Mouse (Mus musculus): ENCODE data around the gene Creb3l2.
"Not testable (repeated sequence)": the region's sequence is repeated elsewhere in the genome, so short reads cannot be mapped to it uniquely, and the experiment has no call there.

Gene Creb3l2

GRCm38 (mm10) chr6:37409829-37410228, 32.1 kb downstream of the Creb3l2 start:
- no peak for DNase-seq (ENCODE audit: low spot score)

DNA sequence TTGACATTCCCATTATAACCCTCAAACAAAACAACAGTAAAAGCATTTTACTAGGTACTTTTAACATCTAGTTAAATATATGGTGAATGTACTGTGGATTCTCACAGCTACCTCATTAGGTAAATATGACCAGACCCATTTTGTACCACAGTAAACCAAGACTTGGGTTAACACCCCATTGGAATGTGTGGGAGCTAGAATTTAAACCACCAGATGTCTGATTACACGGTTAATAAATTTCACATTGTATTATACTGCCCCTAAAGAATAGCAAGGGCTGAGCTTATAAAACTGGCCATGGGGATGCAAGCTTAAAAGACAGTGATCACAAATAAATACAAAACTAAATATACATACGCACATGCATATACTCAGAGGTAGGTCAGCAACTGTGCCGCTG, 34.1 kb downstream of the Creb3l2 start:
- no peak for DNase-seq (ENCODE audit: low spot score)

GRCm38 (mm10) chr6:37406903-37407302, 35.0 kb downstream of the Creb3l2 start:
- no peak for DNase-seq (ENCODE audit: low spot score)

- DNase-seq (ENCODE audit: low spot score): no peak
These were observed 35.9 kb downstream of the Creb3l2 start for GRCm38 (mm10) chr6:37406018-37406417.

DNA sequence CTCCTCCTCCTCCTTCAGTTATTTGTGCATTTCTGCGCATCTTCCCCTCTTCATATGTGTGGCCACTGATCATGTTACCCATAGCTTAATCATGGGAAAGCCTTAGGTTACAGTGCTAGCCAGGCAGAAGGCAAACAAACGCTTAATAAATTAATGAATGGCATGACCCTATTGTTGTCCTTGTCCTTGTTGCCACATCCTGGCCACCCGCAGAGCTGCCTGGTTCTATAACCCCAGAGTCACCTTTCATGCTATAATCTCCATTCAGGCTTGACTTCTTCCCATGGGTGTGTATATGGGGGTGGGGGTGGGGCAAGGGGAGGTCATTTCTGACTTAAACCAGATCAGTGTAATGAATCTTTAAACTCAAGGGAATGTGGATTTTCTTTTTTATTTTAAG, 37.6 kb downstream of the Creb3l2 start:
- DNase-seq (ENCODE audit: low spot score): no peak

DNA sequence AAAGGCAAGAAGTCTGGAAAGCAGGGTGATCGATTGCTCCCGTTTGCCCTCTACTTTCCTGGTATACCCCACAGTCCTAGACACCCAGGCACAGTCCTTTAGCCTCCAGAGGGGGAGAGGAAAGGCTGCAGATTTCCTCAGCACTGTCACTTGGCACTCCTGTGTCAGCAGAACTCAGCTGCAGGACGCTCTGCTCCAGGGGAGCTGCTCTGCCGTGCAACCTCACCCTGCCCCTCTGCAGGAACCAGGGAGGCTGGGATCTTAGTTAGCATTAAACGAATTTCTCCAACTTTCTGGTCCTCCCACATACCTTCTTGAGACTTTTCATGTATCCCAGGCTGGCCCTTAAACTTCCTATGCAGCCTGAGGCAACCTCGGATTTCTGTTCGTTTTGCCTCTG, 40.0 kb downstream of the Creb3l2 start:
- DNase-seq (ENCODE audit: low spot score): no peak

DNA sequence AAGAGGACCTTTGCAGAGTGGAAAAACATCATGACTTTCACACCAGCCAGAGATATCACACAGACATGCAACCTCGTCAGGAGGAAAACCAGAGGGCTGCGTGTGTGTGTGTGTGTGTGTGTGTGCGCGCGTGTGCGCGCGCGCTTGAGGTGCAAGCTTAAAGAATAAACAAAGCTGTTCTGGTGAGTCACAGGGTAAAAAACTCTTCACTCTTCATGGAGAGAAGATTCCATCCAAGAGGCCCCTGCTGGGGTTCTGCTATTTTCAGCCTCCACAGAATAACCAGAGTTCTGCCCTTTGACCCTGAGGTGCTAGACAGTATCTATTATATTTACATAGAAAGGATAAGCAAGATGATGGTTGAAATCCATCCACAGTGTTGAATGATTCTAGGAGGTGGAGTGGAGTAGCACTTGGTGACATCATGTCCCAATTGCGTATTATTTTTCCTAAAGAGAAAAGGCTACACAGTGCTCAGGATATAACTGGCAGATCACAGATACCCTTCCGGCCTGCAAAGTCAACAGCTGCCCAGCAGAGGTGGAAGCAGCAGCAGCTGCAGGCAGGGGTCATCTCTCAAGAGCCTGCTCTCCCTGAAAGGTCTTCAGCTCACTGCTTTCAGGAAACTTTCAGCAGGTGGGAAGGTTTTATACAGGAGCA, 41.0 kb downstream of the Creb3l2 start:
- no peak for DNase-seq (ENCODE audit: low spot score)

DNA sequence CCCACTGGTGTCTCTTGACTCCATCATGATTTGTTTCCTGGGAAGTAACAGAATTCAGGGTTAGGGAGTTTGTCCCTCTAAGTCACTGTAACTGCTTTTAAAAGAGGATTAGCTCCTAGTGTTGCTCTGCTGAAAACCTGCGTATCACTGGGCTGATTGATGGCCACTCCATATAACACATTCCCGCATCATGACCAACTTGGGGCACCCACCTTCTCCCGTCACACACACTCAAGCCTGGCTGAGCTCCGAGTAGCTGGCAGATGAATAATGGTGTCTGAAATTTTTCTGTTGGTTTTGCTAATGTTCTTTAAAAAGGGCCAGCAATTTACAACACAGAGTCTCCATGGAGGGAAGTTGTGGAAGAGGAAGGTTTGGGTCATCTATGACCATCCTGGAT, 41.8 kb downstream of the Creb3l2 start:
- no peak for DNase-seq (ENCODE audit: low spot score)

DNA sequence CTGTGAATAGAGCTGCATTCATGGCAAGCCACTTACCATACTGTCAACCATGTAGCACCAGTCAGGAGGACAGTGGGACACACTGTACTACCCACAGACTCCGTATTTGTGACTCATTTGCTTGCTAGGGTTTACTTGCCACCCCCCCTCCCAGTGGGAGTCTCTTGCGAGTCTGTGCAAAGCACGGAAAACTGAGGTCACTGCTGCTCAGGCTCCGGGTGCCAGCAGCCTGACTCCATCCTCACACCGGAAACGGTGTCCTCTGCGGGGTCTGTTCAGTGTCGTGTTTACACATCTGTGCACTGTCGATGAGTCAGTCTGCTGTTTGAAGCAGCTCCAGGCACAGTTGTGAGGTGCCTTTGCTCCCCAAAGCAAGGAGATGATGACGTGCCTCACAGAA, 43.0 kb downstream of the Creb3l2 start:
- no peak for DNase-seq (ENCODE audit: low spot score)

DNA sequence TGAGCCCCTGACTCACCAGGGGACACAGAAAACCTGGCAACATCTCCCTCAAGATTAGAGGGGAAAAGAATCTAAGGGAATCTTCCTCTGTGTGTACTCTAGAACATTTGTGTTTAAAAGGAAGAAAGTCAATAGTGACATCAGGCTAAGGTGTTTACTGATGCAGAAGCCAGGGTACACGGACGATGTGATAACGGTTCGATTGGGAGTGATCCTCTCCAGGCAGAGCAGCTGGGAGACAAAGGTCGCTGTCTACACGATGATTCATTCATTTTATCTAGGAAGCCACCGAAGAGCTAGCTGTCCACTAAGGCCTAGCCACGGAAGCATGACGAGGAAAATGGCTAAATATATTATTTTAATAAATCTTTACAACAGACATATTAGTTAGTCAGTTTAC, 44.0 kb downstream of the Creb3l2 start:
- DNase-seq (ENCODE audit: low spot score): no peak

DNA sequence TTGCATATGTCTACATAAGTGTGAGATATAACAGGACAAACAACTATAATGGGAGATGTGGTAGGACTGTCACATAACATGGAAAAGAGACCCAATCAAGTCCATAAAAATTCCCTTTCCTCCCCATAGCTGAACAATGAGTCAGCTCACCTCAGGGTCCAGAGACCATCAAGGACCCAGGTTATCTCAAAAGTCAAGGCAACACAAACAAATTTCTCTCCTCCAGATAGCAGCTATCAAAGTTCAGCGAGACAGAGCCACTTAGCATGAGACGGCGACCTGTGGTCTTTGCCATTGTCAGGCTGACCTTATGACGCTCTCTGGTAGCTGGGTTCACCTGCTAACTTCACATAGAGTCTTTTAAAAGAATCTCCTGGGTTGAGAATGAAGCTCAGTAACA, 44.7 kb downstream of the Creb3l2 start:
- DNase-seq (ENCODE audit: low spot score): no peak

- no peak for DNase-seq (ENCODE audit: low spot score)
These were observed 45.8 kb downstream of the Creb3l2 start for GRCm38 (mm10) chr6:37396127-37396526.

DNA sequence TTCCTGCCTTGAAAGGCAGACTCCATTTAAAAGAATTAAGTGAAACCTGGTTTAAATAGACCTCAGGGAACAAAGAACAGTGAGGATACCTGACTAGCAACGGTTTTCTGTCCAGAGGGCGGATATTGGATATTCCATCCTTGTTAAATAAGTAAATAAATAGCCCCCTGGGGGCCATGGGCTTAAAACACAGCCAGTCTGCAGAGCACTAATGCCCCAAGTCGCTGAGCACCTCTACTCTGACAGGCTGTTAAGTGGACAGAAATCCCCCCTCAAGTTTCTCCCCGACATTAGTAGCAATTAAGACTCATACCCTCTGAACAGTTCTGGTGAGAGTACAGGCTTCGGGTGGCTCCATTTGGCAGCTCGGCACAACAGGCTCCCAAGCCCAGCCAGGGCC, 48.7 kb downstream of the Creb3l2 start:
- DNase-seq (ENCODE audit: low spot score): no peak

- no peak for DNase-seq (ENCODE audit: low spot score)
These were observed 49.7 kb downstream of the Creb3l2 start for GRCm38 (mm10) chr6:37392262-37392661.

GRCm38 (mm10) chr6:37391313-37391712, 50.6 kb downstream of the Creb3l2 start:
- no peak for DNase-seq (ENCODE audit: low spot score)

DNA sequence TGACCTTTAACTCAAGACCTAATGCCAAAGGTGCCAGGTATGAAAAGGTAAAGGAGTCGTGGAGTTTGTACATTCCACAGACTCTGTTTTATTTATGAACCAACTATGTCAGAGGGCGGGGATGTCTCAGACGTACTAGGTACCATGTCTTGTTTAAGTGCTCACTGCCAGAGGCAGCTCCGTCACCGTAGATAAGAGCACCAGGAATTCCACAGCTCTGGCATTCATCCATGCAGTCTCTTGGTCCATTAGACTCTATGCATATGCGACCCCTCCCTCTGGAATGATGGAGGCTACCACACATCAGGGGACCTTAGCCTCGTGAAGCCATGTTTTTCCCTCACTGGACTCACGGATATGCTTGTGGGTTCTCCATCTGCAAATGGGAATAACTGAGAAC, 53.0 kb downstream of the Creb3l2 start:
- no peak for DNase-seq (ENCODE audit: low spot score)

- DNase-seq (ENCODE audit: low spot score): no peak
These were observed 53.4 kb downstream of the Creb3l2 start for GRCm38 (mm10) chr6:37388501-37388900.

DNA sequence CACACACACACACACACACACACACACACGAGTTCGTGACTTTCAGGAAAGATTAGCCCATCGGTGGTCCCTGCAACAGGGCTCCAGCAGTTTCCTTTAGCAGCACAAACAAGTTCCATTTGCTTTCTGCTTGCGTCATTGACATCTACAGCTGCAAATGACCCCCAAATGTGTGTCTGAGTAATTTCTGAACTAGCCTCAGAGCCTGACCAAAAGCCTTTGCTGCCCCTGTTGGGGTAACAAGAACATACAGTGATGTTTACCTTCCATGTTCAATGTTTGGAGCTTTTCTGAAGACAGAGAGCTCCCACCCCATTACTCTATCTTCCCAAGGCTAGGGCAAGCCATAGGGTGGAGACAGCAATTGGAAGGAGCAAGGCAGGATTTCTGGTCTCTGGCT, 54.7 kb downstream of the Creb3l2 start:
- no peak for DNase-seq (ENCODE audit: low spot score)

GRCm38 (mm10) chr6:37385602-37386285, 56.2 kb downstream of the Creb3l2 start:
- DNase-seq (ENCODE audit: low spot score): no peak

DNA sequence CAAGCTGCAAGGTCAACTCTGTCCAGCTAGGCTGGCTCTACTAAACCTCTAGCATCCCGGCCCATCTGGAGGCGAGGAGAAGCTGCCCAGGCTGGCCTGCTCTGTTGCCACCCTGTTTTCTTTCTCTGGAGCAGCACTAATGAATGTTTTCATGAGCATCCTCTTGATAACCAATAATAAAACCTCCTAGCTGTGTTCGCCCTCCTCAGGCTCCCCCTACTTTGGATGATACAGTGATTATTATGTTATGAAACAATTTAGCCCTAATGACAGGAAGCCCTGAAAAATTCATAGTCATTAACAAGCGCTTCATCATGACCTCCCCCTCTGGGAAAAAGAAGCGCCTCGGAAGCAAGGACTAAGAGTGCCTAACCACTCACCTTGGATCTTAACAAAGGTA, 59.2 kb downstream of the Creb3l2 start:
- DNase-seq (ENCODE audit: low spot score): no peak

DNA sequence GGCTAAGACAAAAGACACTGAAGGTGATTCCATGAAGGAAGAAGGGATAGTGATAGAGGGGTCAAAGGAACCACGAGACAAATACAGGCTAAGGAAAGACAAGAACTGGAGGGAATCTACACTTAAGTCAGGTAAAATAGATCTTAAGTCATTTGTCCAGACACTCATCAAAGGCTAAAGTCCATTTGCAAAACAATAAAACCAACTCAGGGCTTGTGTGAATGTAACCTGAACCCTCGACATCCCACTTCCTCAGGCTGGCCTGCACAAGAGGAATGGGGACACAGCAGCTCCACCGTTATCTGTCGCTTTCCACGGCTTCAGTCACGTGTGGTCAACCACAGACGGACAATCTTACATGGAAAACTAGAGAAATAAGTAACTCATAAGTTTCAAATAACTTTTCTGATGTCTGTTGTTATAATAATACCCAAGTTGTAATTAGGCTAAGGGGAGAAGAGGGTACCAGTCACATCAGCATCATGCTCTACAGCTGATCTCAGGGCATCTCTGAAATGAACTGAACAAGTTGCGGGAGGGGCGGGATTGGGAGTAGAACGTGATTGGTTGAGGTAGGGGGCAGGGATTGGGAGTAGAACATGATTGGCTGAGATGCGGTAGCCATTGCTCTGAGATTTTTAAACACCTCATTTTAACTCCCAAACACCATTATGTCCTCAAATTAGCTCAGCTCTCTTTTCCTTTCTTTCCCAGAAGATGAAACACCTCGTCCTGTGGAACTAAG, 63.9 kb downstream of the Creb3l2 start:
- no peak for DNase-seq (ENCODE audit: low spot score)

DNA sequence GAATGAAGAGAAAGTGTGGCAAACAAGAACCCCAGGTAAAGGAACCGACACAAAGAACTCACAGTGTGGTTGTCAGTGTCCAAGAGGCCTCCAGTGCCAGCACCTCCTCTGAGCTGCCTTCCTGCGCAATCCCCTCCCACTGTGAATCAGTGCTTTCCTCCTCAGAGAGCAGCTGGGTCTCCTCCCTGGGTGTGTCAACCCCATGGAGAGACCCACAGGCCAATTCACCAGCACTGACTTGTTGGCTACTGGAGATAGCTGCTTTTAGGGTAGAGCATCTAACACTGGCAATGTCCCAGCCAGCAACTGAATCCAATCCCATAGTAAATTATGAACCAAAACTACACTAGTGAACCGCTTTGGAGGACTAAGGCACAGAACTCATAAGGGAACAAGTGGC, 64.6 kb downstream of the Creb3l2 start:
- DNase-seq (ENCODE audit: low spot score): not testable (repeated sequence)

DNA sequence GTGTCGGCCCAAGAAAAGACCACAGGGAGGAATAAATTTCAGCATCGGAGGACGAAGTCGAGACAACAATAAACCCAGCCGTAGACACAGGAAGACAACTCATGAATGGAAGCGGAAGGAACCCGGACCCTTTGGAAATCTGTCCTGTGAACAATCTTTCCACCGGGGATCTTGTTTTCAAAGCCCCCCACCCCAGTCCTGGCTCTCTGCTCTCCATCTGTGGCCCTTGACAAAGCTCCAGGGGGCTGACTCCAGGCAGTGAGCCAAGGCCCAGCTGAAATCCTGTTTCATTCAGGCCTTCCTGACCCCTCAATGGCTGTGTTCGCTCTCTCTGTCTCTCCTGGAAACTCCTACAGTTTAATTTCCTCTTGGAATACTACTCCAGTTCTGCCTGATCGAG, 66.5 kb downstream of the Creb3l2 start:
- no peak for DNase-seq (ENCODE audit: low spot score)

All from ovary, postnatal 36 days (tissue).